Mouse (Mus musculus): ENCODE data around the gene Efcab2. TPM values are rescaled to one million over a fixed set of nuclear protein-coding genes. Genes with fewer than 3 reads are reported as not detected.

The Efcab2 gene
- polyA plus RNA-seq, 1 experiment from 2014 or later = 7.7 TPM

DNA sequence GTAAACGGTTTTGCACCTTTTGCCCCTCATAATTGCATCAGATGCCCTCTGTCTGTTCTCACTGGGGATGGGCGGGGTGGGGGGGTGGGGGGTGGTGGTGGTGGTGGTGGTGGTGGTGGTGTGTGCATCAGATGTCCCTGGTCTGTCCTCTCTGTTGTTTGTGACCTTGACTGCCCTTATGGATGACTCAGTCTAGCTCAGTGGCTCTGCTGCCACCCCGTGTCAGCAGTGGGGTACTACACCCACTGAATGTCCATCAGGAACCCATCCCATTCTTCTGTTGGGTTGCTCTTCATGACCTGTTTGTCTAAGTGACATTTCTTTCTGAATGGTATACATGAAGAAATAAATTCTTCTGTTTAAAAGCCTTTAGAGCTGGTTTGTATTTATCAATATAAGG is 43.3 kb downstream of the Efcab2 start:
- Histone ChIP-seq H3K27ac (replicated peaks; ENCODE audit: low read depth, low read length) (no peak overlapping the region), H3K4me3 (replicated peaks; ENCODE audit: low read depth, low read length) (no peak overlapping the region), H3K9me3 (ENCODE audit: control insufficient read depth, low read length) (no peaks in the 10 kb centered on the region), H3K4me2 (ENCODE audit: low read length) (no peak overlapping the region), H3K27me3 (ENCODE audit: control insufficient read depth, insufficient read depth, low read length) (no peaks in the 10 kb centered on the region), H3K4me1 (ENCODE audit: control insufficient read depth, insufficient read depth, low read length) (no peaks in the 10 kb centered on the region), H3K36me3 (ENCODE audit: control insufficient read depth, insufficient read depth, low read length) (no peaks in the 10 kb centered on the region), H3K9ac (replicated peaks; ENCODE audit: low read length) (no peak overlapping the region)
- WGBS = 25% methylated on average over 3 of the region's 3 CpGs
- DNase-seq (peak; percentile 88), ATAC-seq (ENCODE audit: low FRiP score, low TSS enrichment) (peak; percentile 43; the same call in 1 of the 2 replicates)

DNA sequence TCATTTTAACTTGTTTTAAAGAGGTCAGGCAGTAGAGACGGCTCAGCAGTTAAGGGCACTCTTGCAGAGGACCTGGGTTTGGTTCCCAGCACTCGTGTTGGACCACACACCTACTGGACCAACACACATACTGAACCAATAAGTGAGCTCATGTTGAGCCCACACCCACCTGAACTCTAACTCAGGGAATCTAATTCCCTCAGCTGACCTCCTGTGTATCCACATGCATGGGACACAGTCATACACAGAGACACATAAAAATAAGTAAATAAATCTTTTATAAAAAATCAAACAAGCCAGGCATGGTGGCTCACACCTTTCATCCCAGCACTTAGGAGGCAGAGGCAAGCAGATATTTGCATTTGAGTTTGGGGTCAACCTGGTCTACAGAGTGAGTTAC is 44.0 kb downstream of the Efcab2 start:
- no peak overlapping the region for H3K27ac ChIP-seq (replicated peaks; ENCODE audit: low read depth, low read length)
- H3K4me2 ChIP-seq (ENCODE audit: low read length) = no peak overlapping the region
- H3K27me3 ChIP-seq (ENCODE audit: control insufficient read depth, insufficient read depth, low read length) = no peaks in the 10 kb centered on the region
- H3K4me1 ChIP-seq (ENCODE audit: control insufficient read depth, insufficient read depth, low read length) = no peaks in the 10 kb centered on the region
- no peak overlapping the region for H3K4me3 ChIP-seq (replicated peaks; ENCODE audit: low read depth, low read length)
- 86% methylated on average over 2 of the region's 2 CpGs for WGBS
- no peaks in the 10 kb centered on the region for H3K36me3 ChIP-seq (ENCODE audit: control insufficient read depth, insufficient read depth, low read length)
- ATAC-seq (ENCODE audit: low FRiP score, low TSS enrichment) (no peak), DNase-seq (no peak)
- no peaks in the 10 kb centered on the region for H3K9me3 ChIP-seq (ENCODE audit: control insufficient read depth, low read length)
- no peak overlapping the region for H3K9ac ChIP-seq (replicated peaks; ENCODE audit: low read length)

DNA sequence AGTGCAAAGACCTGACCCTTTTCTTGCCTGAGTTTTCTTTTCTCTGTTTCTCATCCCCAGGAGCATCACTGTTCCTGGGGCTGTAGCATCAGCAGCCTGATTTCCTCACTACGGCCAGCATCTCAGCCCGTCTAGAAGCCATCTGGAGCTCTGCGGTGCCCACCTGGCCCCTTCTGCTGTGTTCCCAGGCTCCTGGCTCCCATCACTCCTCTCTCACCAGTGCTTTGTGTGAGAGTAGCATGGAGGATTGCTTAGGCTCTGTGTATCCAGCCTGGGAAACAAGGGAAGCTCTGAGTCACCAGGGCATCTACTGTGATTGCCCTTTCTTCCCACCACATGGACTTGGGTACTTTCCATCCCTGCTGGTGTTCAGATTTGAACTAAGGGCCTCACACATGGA is 48.2 kb downstream of the Efcab2 start:
- Histone ChIP-seq H3K4me1 (ENCODE audit: control insufficient read depth, insufficient read depth, low read length) (no peaks in the 10 kb centered on the region), H3K36me3 (ENCODE audit: control insufficient read depth, insufficient read depth, low read length) (no peaks in the 10 kb centered on the region), H3K9ac (replicated peaks; ENCODE audit: low read length) (no peak overlapping the region), H3K27ac (replicated peaks; ENCODE audit: low read depth, low read length) (no peak overlapping the region), H3K4me2 (ENCODE audit: low read length) (no peak overlapping the region), H3K27me3 (ENCODE audit: control insufficient read depth, insufficient read depth, low read length) (no peaks in the 10 kb centered on the region), H3K9me3 (ENCODE audit: control insufficient read depth, low read length) (no peaks in the 10 kb centered on the region), H3K4me3 (replicated peaks; ENCODE audit: low read depth, low read length) (no peak overlapping the region)
- WGBS = 89% methylated on average over 3 of the region's 3 CpGs
- DNase-seq = no peak
- no peak for ATAC-seq (ENCODE audit: low FRiP score, low TSS enrichment)

DNA sequence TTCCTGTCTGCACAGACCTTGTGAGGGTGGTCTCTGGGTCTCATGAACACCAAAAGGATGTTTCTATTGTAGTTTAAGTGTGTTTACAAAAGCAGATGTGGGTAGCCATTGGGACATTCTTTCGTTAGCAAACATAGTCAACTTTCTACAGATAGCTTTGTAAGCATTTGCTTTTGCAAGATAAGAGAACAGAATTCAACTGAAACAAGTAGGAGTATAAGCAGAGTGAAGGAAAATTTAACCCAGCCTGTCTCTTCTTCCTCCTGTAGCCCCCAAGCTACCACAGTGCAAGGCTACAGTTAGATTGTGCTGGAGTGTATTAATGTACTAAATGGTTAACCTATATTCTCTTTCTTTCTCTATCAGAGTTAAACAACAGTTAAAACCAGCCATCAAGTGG is 49.2 kb downstream of the Efcab2 start:
- DNase-seq = no peak
- Histone ChIP-seq H3K36me3 (ENCODE audit: control insufficient read depth, insufficient read depth, low read length) (no peaks in the 10 kb centered on the region), H3K4me3 (replicated peaks; ENCODE audit: low read depth, low read length) (no peak overlapping the region), H3K27ac (replicated peaks; ENCODE audit: low read depth, low read length) (no peak overlapping the region), H3K4me1 (ENCODE audit: control insufficient read depth, insufficient read depth, low read length) (no peaks in the 10 kb centered on the region), H3K27me3 (ENCODE audit: control insufficient read depth, insufficient read depth, low read length) (no peaks in the 10 kb centered on the region), H3K4me2 (ENCODE audit: low read length) (no peak overlapping the region), H3K9me3 (ENCODE audit: control insufficient read depth, low read length) (no peaks in the 10 kb centered on the region), H3K9ac (replicated peaks; ENCODE audit: low read length) (no peak overlapping the region)
- 83% methylated on average over 1 of the region's 1 CpGs for WGBS
- ATAC-seq (ENCODE audit: low FRiP score, low TSS enrichment) = no peak

DNA sequence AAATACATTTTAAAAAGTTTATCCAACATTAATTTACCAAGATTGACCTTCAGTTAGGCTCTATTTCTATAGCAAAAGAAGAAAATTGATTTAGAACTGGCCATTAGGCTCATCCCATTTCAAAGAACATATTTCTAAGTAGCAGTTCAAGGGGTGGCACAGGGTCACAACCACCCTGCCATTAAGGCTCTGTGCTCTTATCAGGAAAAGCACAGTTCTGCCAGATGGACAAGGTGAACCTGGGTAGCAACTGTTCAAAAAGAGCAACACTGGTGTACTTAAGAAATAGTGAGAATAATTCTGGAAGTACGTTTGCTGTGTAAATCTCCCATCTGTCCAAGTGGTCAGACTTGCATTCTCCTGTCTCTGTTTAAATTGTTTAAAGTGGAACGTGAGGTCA is 52.1 kb downstream of the Efcab2 start:
- Histone ChIP-seq H3K36me3 (ENCODE audit: control insufficient read depth, insufficient read depth, low read length) (no peaks in the 10 kb centered on the region), H3K9ac (replicated peaks; ENCODE audit: low read length) (no peak overlapping the region), H3K4me3 (replicated peaks; ENCODE audit: low read depth, low read length) (no peak overlapping the region), H3K27me3 (ENCODE audit: control insufficient read depth, insufficient read depth, low read length) (no peaks in the 10 kb centered on the region), H3K27ac (replicated peaks; ENCODE audit: low read depth, low read length) (no peak overlapping the region), H3K9me3 (ENCODE audit: control insufficient read depth, low read length) (no peaks in the 10 kb centered on the region), H3K4me2 (ENCODE audit: low read length) (no peak overlapping the region), H3K4me1 (ENCODE audit: control insufficient read depth, insufficient read depth, low read length) (no peaks in the 10 kb centered on the region)
- 86% methylated on average over 2 of the region's 2 CpGs for WGBS
- ATAC-seq (ENCODE audit: low FRiP score, low TSS enrichment) (no peak), DNase-seq (no peak)

DNA sequence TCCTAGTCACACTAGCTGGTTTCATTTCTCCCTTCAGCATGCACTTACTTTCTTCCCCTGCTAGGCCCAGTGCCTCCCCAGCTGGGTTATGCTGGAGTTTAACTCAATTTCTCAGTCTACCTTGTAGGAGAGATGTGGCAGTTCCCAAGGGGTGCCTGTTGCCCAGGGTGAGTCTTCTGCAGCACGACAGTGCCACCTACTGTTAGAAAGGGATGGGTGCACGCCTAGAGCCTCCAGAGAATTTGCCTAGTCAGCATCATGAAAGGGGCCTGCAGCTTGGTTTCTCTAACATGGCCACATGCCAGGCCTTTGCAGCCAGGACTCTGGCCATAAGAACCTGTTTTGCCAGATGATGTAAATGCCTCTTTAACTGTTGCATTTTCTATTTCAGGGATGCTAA is 57.8 kb downstream of the Efcab2 start:
- WGBS = 1% methylated on average over 2 of the region's 2 CpGs
- DNase-seq (peak; percentile 89), ATAC-seq (ENCODE audit: low FRiP score, low TSS enrichment) (peak; percentile 66)
- Histone ChIP-seq H3K4me2 (ENCODE audit: low read length) (no peak overlapping the region), H3K4me3 (replicated peaks; ENCODE audit: low read depth, low read length) (no peak overlapping the region), H3K27me3 (ENCODE audit: control insufficient read depth, insufficient read depth, low read length) (no peaks in the 10 kb centered on the region), H3K36me3 (ENCODE audit: control insufficient read depth, insufficient read depth, low read length) (no peaks in the 10 kb centered on the region), H3K4me1 (ENCODE audit: control insufficient read depth, insufficient read depth, low read length) (no peaks in the 10 kb centered on the region), H3K27ac (replicated peaks; ENCODE audit: low read depth, low read length) (no peak overlapping the region), H3K9me3 (ENCODE audit: control insufficient read depth, low read length) (no peaks in the 10 kb centered on the region), H3K9ac (replicated peaks; ENCODE audit: low read length) (no peak overlapping the region)

DNA sequence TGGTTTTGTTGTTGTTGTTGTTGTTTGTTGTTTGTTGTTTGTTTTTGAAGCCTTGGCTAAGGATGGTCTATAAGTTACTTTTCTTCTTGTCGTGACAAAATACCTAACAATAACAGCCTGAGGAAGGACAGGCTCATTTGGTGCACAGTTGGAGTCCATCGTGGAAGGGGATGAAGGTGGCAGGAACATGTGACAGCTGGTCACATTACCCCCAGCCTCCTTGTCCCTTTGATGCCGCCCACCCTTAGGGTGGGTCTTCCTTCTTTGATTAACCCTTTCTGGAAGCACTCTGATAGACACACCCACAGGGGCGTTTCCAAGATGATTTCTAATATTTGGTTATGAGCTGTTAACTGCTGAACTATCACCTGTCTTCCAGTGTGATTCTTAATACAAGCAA is 58.3 kb downstream of the Efcab2 start:
- ATAC-seq (ENCODE audit: low FRiP score, low TSS enrichment) (peak; percentile 20; the same call in 1 of the 2 replicates), DNase-seq (no peak)
- Histone ChIP-seq H3K27me3 (ENCODE audit: control insufficient read depth, insufficient read depth, low read length) (no peaks in the 10 kb centered on the region), H3K36me3 (ENCODE audit: control insufficient read depth, insufficient read depth, low read length) (no peaks in the 10 kb centered on the region), H3K9me3 (ENCODE audit: control insufficient read depth, low read length) (no peaks in the 10 kb centered on the region), H3K4me3 (replicated peaks; ENCODE audit: low read depth, low read length) (no peak overlapping the region), H3K4me2 (ENCODE audit: low read length) (no peak overlapping the region), H3K4me1 (ENCODE audit: control insufficient read depth, insufficient read depth, low read length) (no peaks in the 10 kb centered on the region), H3K27ac (replicated peaks; ENCODE audit: low read depth, low read length) (no peak overlapping the region), H3K9ac (replicated peaks; ENCODE audit: low read length) (no peak overlapping the region)
- 40% methylated on average over 4 of the region's 4 CpGs for WGBS

DNA sequence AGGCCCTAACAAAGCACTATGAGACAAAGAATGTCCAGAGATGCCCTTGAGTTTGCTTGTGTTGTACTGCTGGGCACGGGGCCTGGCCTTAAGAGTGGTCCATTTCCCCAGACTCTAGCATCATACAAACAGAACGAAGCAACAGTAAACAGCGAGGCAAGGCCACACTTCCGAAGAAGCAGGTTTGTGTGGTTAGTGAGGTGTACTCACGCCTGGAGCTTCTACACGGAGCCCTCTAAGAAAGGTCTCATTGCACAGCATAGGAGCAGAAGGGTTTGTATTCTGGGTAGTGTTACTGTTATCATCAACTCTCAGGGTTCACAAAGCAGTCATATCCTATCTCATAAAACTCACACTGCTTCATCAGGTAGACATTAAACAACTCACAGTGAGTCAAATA is 61.7 kb downstream of the Efcab2 start:
- Histone ChIP-seq H3K9me3 (ENCODE audit: control insufficient read depth, low read length) (no peaks in the 10 kb centered on the region), H3K9ac (replicated peaks; ENCODE audit: low read length) (no peak overlapping the region), H3K36me3 (ENCODE audit: control insufficient read depth, insufficient read depth, low read length) (no peaks in the 10 kb centered on the region), H3K4me1 (ENCODE audit: control insufficient read depth, insufficient read depth, low read length) (no peaks in the 10 kb centered on the region), H3K27me3 (ENCODE audit: control insufficient read depth, insufficient read depth, low read length) (no peaks in the 10 kb centered on the region), H3K4me2 (ENCODE audit: low read length) (no peak overlapping the region), H3K4me3 (replicated peaks; ENCODE audit: low read depth, low read length) (no peak overlapping the region), H3K27ac (replicated peaks; ENCODE audit: low read depth, low read length) (no peak overlapping the region)
- ATAC-seq (ENCODE audit: low FRiP score, low TSS enrichment) = no peak
- DNase-seq = no peak
- 79% methylated on average over 6 of the region's 6 CpGs for WGBS

DNA sequence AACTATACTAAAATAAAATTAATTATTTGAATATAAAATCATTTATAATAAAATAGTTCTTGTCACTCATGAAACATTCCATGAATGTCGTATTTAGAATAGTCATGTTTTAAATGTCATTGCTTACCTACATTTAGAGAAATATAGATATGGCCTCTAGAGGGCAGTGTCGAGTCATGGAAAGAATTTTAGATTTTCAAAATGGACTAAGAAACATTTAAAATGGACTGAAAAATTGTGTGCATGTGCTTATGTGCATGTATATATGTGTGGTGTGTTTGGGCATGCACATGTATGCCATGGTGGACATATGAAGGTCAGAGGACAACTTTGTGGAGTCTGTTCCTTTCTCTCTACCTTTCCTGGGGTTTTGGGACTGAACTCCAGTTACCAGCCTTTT is 62.4 kb downstream of the Efcab2 start:
- DNase-seq (peak; percentile 85), ATAC-seq (ENCODE audit: low FRiP score, low TSS enrichment) (no peak)
- no peaks in the 10 kb centered on the region for H3K27me3 ChIP-seq (ENCODE audit: control insufficient read depth, insufficient read depth, low read length)

More for the DNA sequence above, 62.4 kb downstream of the Efcab2 start:
- Histone ChIP-seq H3K4me3 (replicated peaks; ENCODE audit: low read depth, low read length) (no peak overlapping the region), H3K4me1 (ENCODE audit: control insufficient read depth, insufficient read depth, low read length) (no peaks in the 10 kb centered on the region), H3K27ac (replicated peaks; ENCODE audit: low read depth, low read length) (no peak overlapping the region), H3K9me3 (ENCODE audit: control insufficient read depth, low read length) (no peaks in the 10 kb centered on the region), H3K9ac (replicated peaks; ENCODE audit: low read length) (no peak overlapping the region), H3K4me2 (ENCODE audit: low read length) (no peak overlapping the region), H3K36me3 (ENCODE audit: control insufficient read depth, insufficient read depth, low read length) (no peaks in the 10 kb centered on the region)
- WGBS = 12% methylated on average over 2 of the region's 2 CpGs

Data from midbrain, embryonic 14.5 days (tissue).